Mouse (Mus musculus): ENCODE results near the gene Pkm.

- TF ChIP-seq CTCF (IDR thresholded peaks at IDR 0.05) (no peak), EP300 (IDR thresholded peaks at IDR 0.05) (no peak)
Measured at GRCm38 (mm10) chr9:59668473-59668872, 12.3 kb downstream of the Pkm start.

Measured in lung, postnatal 0 days (tissue).